Mouse (Mus musculus): Measurements from ENCODE around the gene Ivd. TPM values are rescaled to one million over a fixed set of nuclear protein-coding genes. Genes with fewer than 3 reads are reported as not detected.

The Ivd gene
- total and polyA plus RNA-seq, 3 experiments: 11.5 to 25.4 (median 18.5) TPM

- DNase-seq (ENCODE audit: low spot score) (no peak), ATAC-seq (ENCODE audit: extremely low read depth, insufficient number of reproducible peaks, low FRiP score, poor library complexity, severe bottlenecking) (no peak)
- peaks cover 92% of the 10 kb centered on the region for H3K36me3 ChIP-seq (replicated peaks)
- no peaks in the 10 kb centered on the region for H3K9me3 ChIP-seq (replicated peaks)
- H3K27me3 ChIP-seq (ENCODE audit: insufficient read depth, low read length): no peaks in the 10 kb centered on the region
- TF ChIP-seq GATA2 (IDR thresholded peaks at IDR 0.05; ENCODE audit: borderline replicate concordance, low read depth, low read length) (no peak), TAL1 (conservative IDR thresholded peaks at IDR 0.05; ENCODE audit: low read depth, low read length) (no peak), GATA1 (IDR thresholded peaks at IDR 0.05; ENCODE audit: borderline replicate concordance, low read length) (no peak), POLR2AphosphoS5 (IDR thresholded peaks at IDR 0.05; ENCODE audit: insufficient replicate concordance, low read depth, low read length) (no peak), CTCF (IDR thresholded peaks at IDR 0.05; ENCODE audit: low read depth, low read length) (no peak)
- H3K4me3 ChIP-seq (ENCODE audit: low read depth, low read length): no peak overlapping the region
- H3K4me1 ChIP-seq (ENCODE audit: insufficient read depth, low read depth, low read length): peaks cover 85% of the 10 kb centered on the region
These were observed 49.0 kb downstream of the Ivd start for GRCm38 (mm10) chr2:118910605-118911278.

- Histone ChIP-seq H3K9me3 (replicated peaks) (no peaks in the 10 kb centered on the region), H3K27me3 (ENCODE audit: insufficient read depth, low read length) (no peaks in the 10 kb centered on the region), H3K36me3 (replicated peaks) (peaks cover 95% of the 10 kb centered on the region), H3K4me1 (ENCODE audit: insufficient read depth, low read depth, low read length) (peaks cover 85% of the 10 kb centered on the region), H3K4me3 (ENCODE audit: low read depth, low read length) (no peak overlapping the region)
- ATAC-seq (ENCODE audit: extremely low read depth, insufficient number of reproducible peaks, low FRiP score, poor library complexity, severe bottlenecking) (no peak), DNase-seq (ENCODE audit: low spot score) (no peak)
- TF ChIP-seq TAL1 (conservative IDR thresholded peaks at IDR 0.05; ENCODE audit: low read depth, low read length) (no peak), GATA1 (IDR thresholded peaks at IDR 0.05; ENCODE audit: borderline replicate concordance, low read length) (no peak), GATA2 (IDR thresholded peaks at IDR 0.05; ENCODE audit: borderline replicate concordance, low read depth, low read length) (no peak), CTCF (IDR thresholded peaks at IDR 0.05; ENCODE audit: low read depth, low read length) (no peak), POLR2AphosphoS5 (IDR thresholded peaks at IDR 0.05; ENCODE audit: insufficient replicate concordance, low read depth, low read length) (no peak)
These were observed 51.0 kb downstream of the Ivd start for GRCm38 (mm10) chr2:118912706-118913105.

GRCm38 (mm10) chr2:118913551-118914276 lies 52.0 kb downstream of the Ivd start:
- Histone ChIP-seq H3K4me1 (ENCODE audit: insufficient read depth, low read depth, low read length) (peaks cover 85% of the 10 kb centered on the region), H3K9me3 (replicated peaks) (no peaks in the 10 kb centered on the region), H3K4me3 (ENCODE audit: low read depth, low read length) (no peak overlapping the region), H3K27me3 (ENCODE audit: insufficient read depth, low read length) (no peaks in the 10 kb centered on the region), H3K36me3 (replicated peaks) (peaks cover 97% of the 10 kb centered on the region)
- TF ChIP-seq CTCF (IDR thresholded peaks at IDR 0.05; ENCODE audit: low read depth, low read length) (no peak), POLR2AphosphoS5 (IDR thresholded peaks at IDR 0.05; ENCODE audit: insufficient replicate concordance, low read depth, low read length) (no peak), GATA2 (IDR thresholded peaks at IDR 0.05; ENCODE audit: borderline replicate concordance, low read depth, low read length) (no peak), GATA1 (IDR thresholded peaks at IDR 0.05; ENCODE audit: borderline replicate concordance, low read length) (no peak)
- DNase-seq (ENCODE audit: low spot score) (no peak), ATAC-seq (ENCODE audit: extremely low read depth, insufficient number of reproducible peaks, low FRiP score, poor library complexity, severe bottlenecking) (no peak)

- Histone ChIP-seq H3K9me3 (replicated peaks) (no peaks in the 10 kb centered on the region), H3K4me3 (ENCODE audit: low read depth, low read length) (no peak overlapping the region), H3K36me3 (replicated peaks) (peaks cover 99% of the 10 kb centered on the region), H3K4me1 (ENCODE audit: insufficient read depth, low read depth, low read length) (peaks cover 80% of the 10 kb centered on the region), H3K27me3 (ENCODE audit: insufficient read depth, low read length) (no peaks in the 10 kb centered on the region)
- DNase-seq (ENCODE audit: low spot score): no peak
- no peak for ATAC-seq (ENCODE audit: extremely low read depth, insufficient number of reproducible peaks, low FRiP score, poor library complexity, severe bottlenecking)
- TF ChIP-seq TAL1 (conservative IDR thresholded peaks at IDR 0.05; ENCODE audit: low read depth, low read length) (no peak), POLR2AphosphoS5 (IDR thresholded peaks at IDR 0.05; ENCODE audit: insufficient replicate concordance, low read depth, low read length) (no peak), CTCF (IDR thresholded peaks at IDR 0.05; ENCODE audit: low read depth, low read length) (no peak), GATA2 (IDR thresholded peaks at IDR 0.05; ENCODE audit: borderline replicate concordance, low read depth, low read length) (no peak), GATA1 (IDR thresholded peaks at IDR 0.05; ENCODE audit: borderline replicate concordance, low read length) (no peak)
These were observed 52.9 kb downstream of the Ivd start for GRCm38 (mm10) chr2:118914685-118915084.

GRCm38 (mm10) chr2:118916436-118916835 lies 54.7 kb downstream of the Ivd start:
- H3K4me3 ChIP-seq (ENCODE audit: low read depth, low read length): no peak overlapping the region; the same call in 1 of the 2 replicates
- H3K4me1 ChIP-seq (ENCODE audit: insufficient read depth, low read depth, low read length): peaks cover 66% of the 10 kb centered on the region
- DNase-seq (ENCODE audit: low spot score) (no peak), ATAC-seq (ENCODE audit: extremely low read depth, insufficient number of reproducible peaks, low FRiP score, poor library complexity, severe bottlenecking) (no peak)
- H3K9me3 ChIP-seq (replicated peaks): no peaks in the 10 kb centered on the region
- no peaks in the 10 kb centered on the region for H3K27me3 ChIP-seq (ENCODE audit: insufficient read depth, low read length)
- TF ChIP-seq TAL1 (conservative IDR thresholded peaks at IDR 0.05; ENCODE audit: low read depth, low read length) (no peak), CTCF (IDR thresholded peaks at IDR 0.05; ENCODE audit: low read depth, low read length) (no peak), GATA1 (IDR thresholded peaks at IDR 0.05; ENCODE audit: borderline replicate concordance, low read length) (no peak), GATA2 (IDR thresholded peaks at IDR 0.05; ENCODE audit: borderline replicate concordance, low read depth, low read length) (no peak), POLR2AphosphoS5 (IDR thresholded peaks at IDR 0.05; ENCODE audit: insufficient replicate concordance, low read depth, low read length) (no peak)
- peaks cover 100% of the 10 kb centered on the region for H3K36me3 ChIP-seq (replicated peaks)

- Histone ChIP-seq H3K4me1 (ENCODE audit: insufficient read depth, low read depth, low read length) (peaks cover 58% of the 10 kb centered on the region), H3K27me3 (ENCODE audit: insufficient read depth, low read length) (no peaks in the 10 kb centered on the region), H3K9me3 (replicated peaks) (no peaks in the 10 kb centered on the region), H3K36me3 (replicated peaks) (peaks cover 100% of the 10 kb centered on the region), H3K4me3 (ENCODE audit: low read depth, low read length) (no peak overlapping the region)
- ATAC-seq (ENCODE audit: extremely low read depth, insufficient number of reproducible peaks, low FRiP score, poor library complexity, severe bottlenecking) (no peak), DNase-seq (ENCODE audit: low spot score) (no peak)
- TF ChIP-seq GATA2 (IDR thresholded peaks at IDR 0.05; ENCODE audit: borderline replicate concordance, low read depth, low read length) (no peak), TAL1 (conservative IDR thresholded peaks at IDR 0.05; ENCODE audit: low read depth, low read length) (no peak), GATA1 (IDR thresholded peaks at IDR 0.05; ENCODE audit: borderline replicate concordance, low read length) (no peak), POLR2AphosphoS5 (IDR thresholded peaks at IDR 0.05; ENCODE audit: insufficient replicate concordance, low read depth, low read length) (no peak), CTCF (IDR thresholded peaks at IDR 0.05; ENCODE audit: low read depth, low read length) (no peak)
These were observed 56.8 kb downstream of the Ivd start for GRCm38 (mm10) chr2:118918543-118918942.

All from G1E (cell line).